Mouse (Mus musculus): ENCODE data around the gene Cep135. TPM values are rescaled to one million over a fixed set of nuclear protein-coding genes. Genes with fewer than 3 reads are reported as not detected.

Cep135 gene
- polyA plus RNA-seq, 1 experiment from 2014 or later, result 9.6 TPM

- H3K4me3 ChIP-seq (ENCODE audit: low read depth, low read length), result no peak overlapping the region
- no peaks in the 10 kb centered on the region for H3K9me3 ChIP-seq (replicated peaks; ENCODE audit: control insufficient read depth, low read length)
- no peak overlapping the region for H3K9ac ChIP-seq (ENCODE audit: low read depth, low read length)
- H3K4me1 ChIP-seq (ENCODE audit: control insufficient read depth, insufficient read depth, low read length), result no peaks in the 10 kb centered on the region
- H3K27ac ChIP-seq (ENCODE audit: low read depth, low read length), result no peak overlapping the region
- no peak overlapping the region for H3K4me2 ChIP-seq
- no peak for ATAC-seq (replicated peaks; ENCODE audit: insufficient number of reproducible peaks, low FRiP score, low TSS enrichment)
- no peaks in the 10 kb centered on the region for H3K27me3 ChIP-seq (ENCODE audit: control insufficient read depth, insufficient read depth, low read length)
- WGBS (ENCODE audit: insufficient replicate concordance), result 79% methylated on average over 6 of the region's 6 CpGs
- H3K36me3 ChIP-seq (ENCODE audit: control insufficient read depth, insufficient read depth, low read length), result no peaks in the 10 kb centered on the region
Measured at GRCm38 (mm10) chr5:76666026-76666756, 77.7 kb downstream of the Cep135 start.

DNA sequence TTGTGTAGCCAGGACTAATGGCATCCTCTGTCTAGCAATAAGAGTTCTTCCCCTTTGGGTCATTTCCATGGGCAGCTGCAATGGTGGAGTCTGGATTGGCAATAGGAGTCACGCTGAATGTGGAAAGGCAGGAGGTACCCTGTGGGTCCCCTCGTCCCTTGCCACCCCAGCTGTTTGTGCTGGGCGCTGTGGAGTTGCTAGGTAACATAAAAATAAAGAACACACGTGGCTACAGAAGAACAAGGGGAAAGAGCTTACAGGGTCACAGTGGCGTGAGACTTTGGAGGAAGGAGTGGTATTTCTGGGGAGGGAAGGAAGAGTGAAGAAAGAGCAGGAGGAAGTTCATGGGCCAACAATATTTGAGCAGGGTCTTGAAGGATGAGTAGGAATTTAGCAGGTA lies 79.6 kb downstream of the Cep135 start:
- Histone ChIP-seq H3K4me3 (ENCODE audit: low read depth, low read length) (no peak overlapping the region), H3K4me2 (no peak overlapping the region), H3K27me3 (ENCODE audit: control insufficient read depth, insufficient read depth, low read length) (no peaks in the 10 kb centered on the region), H3K27ac (ENCODE audit: low read depth, low read length) (no peak overlapping the region), H3K36me3 (ENCODE audit: control insufficient read depth, insufficient read depth, low read length) (no peaks in the 10 kb centered on the region), H3K9ac (ENCODE audit: low read depth, low read length) (no peak overlapping the region), H3K9me3 (replicated peaks; ENCODE audit: control insufficient read depth, low read length) (no peaks in the 10 kb centered on the region), H3K4me1 (ENCODE audit: control insufficient read depth, insufficient read depth, low read length) (no peaks in the 10 kb centered on the region)
- WGBS (ENCODE audit: insufficient replicate concordance), result 75% methylated on average over 5 of the region's 5 CpGs
- ATAC-seq (replicated peaks; ENCODE audit: insufficient number of reproducible peaks, low FRiP score, low TSS enrichment), result no peak

GRCm38 (mm10) chr5:76668547-76668946 lies 80.0 kb downstream of the Cep135 start:
- Histone ChIP-seq H3K27ac (ENCODE audit: low read depth, low read length) (no peak overlapping the region), H3K36me3 (ENCODE audit: control insufficient read depth, insufficient read depth, low read length) (no peaks in the 10 kb centered on the region), H3K4me1 (ENCODE audit: control insufficient read depth, insufficient read depth, low read length) (no peaks in the 10 kb centered on the region), H3K27me3 (ENCODE audit: control insufficient read depth, insufficient read depth, low read length) (no peaks in the 10 kb centered on the region), H3K4me2 (no peak overlapping the region), H3K9me3 (replicated peaks; ENCODE audit: control insufficient read depth, low read length) (no peaks in the 10 kb centered on the region), H3K9ac (ENCODE audit: low read depth, low read length) (no peak overlapping the region), H3K4me3 (ENCODE audit: low read depth, low read length) (no peak overlapping the region)
- WGBS (ENCODE audit: insufficient replicate concordance), result 81% methylated on average over 5 of the region's 5 CpGs
- no peak for ATAC-seq (replicated peaks; ENCODE audit: insufficient number of reproducible peaks, low FRiP score, low TSS enrichment)

DNA sequence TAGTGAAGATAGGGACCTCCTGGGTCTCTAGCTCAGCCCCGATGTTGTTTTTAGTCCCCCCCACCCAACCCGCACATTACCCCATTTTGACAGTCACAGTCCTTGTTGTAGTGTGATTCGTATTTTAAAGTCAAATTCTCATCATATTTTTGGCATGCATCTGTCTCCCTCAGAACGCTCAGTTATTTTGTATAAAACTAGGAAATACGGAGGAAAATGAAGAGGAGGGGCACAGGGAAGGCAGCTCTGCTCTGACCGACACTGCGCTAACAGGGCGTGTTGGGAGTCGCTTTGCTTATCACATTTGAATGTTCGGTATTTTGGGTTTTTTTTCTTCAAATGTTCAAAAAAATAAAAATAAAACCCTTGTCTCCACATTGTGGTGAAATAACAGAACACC lies 81.7 kb downstream of the Cep135 start:
- WGBS (ENCODE audit: insufficient replicate concordance), result 85% methylated on average over 10 of the region's 10 CpGs
- H3K9ac ChIP-seq (ENCODE audit: low read depth, low read length), result no peak overlapping the region
- H3K27ac ChIP-seq (ENCODE audit: low read depth, low read length), result no peak overlapping the region
- no peaks in the 10 kb centered on the region for H3K27me3 ChIP-seq (ENCODE audit: control insufficient read depth, insufficient read depth, low read length)
- no peaks in the 10 kb centered on the region for H3K4me1 ChIP-seq (ENCODE audit: control insufficient read depth, insufficient read depth, low read length)
- H3K36me3 ChIP-seq (ENCODE audit: control insufficient read depth, insufficient read depth, low read length), result no peaks in the 10 kb centered on the region
- H3K4me2 ChIP-seq, result no peak overlapping the region
- no peak overlapping the region for H3K4me3 ChIP-seq (ENCODE audit: low read depth, low read length)
- no peaks in the 10 kb centered on the region for H3K9me3 ChIP-seq (replicated peaks; ENCODE audit: control insufficient read depth, low read length)
- no peak for ATAC-seq (replicated peaks; ENCODE audit: insufficient number of reproducible peaks, low FRiP score, low TSS enrichment)

DNA sequence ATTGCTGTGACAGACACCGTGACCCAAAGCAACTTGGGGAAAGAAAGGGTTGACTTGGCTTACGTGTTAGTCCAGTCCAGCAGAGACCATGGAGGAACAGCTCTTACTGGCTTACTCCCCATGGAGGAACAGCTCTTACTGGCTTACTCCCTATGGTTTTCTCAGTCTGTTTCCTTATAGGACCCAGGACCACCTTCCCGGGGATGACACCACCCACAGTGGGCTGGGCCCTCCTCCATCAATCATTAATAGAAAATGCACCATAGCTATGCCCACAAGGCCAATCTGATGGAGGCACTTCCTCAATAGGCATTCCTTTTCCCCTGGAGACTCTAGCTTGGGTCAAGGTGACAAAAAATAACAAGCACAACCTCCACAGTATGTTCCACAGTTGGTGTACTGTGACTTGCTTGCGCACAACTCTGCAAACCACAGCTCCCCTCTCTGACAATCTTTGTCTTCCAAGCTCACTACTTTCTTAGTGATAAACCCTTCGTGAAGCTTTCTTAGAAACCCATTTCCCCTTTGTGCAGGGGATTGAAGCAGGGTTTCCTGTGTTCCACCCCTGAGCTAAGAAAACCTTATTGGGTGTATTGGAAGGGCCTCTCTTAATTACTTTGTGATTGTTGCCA lies 85.6 kb downstream of the Cep135 start:
- no peak for ATAC-seq (replicated peaks; ENCODE audit: insufficient number of reproducible peaks, low FRiP score, low TSS enrichment)
- no peaks in the 10 kb centered on the region for H3K9me3 ChIP-seq (replicated peaks; ENCODE audit: control insufficient read depth, low read length)
- no peak overlapping the region for H3K4me2 ChIP-seq
- no peaks in the 10 kb centered on the region for H3K27me3 ChIP-seq (ENCODE audit: control insufficient read depth, insufficient read depth, low read length)
- H3K9ac ChIP-seq (ENCODE audit: low read depth, low read length), result no peak overlapping the region
- H3K27ac ChIP-seq (ENCODE audit: low read depth, low read length), result no peak overlapping the region
- WGBS (ENCODE audit: insufficient replicate concordance), result 89% methylated on average over 5 of the region's 5 CpGs
- H3K4me3 ChIP-seq (ENCODE audit: low read depth, low read length), result no peak overlapping the region
- no peaks in the 10 kb centered on the region for H3K36me3 ChIP-seq (ENCODE audit: control insufficient read depth, insufficient read depth, low read length)
- H3K4me1 ChIP-seq (ENCODE audit: control insufficient read depth, insufficient read depth, low read length), result no peaks in the 10 kb centered on the region

GRCm38 (mm10) chr5:76675369-76675768 lies 86.9 kb downstream of the Cep135 start:
- Histone ChIP-seq H3K9me3 (replicated peaks; ENCODE audit: control insufficient read depth, low read length) (no peaks in the 10 kb centered on the region), H3K4me3 (ENCODE audit: low read depth, low read length) (no peak overlapping the region), H3K9ac (ENCODE audit: low read depth, low read length) (no peak overlapping the region), H3K27ac (ENCODE audit: low read depth, low read length) (no peak overlapping the region), H3K27me3 (ENCODE audit: control insufficient read depth, insufficient read depth, low read length) (no peaks in the 10 kb centered on the region), H3K4me1 (ENCODE audit: control insufficient read depth, insufficient read depth, low read length) (no peaks in the 10 kb centered on the region), H3K4me2 (no peak overlapping the region), H3K36me3 (ENCODE audit: control insufficient read depth, insufficient read depth, low read length) (no peaks in the 10 kb centered on the region)
- ATAC-seq (replicated peaks; ENCODE audit: insufficient number of reproducible peaks, low FRiP score, low TSS enrichment), result no peak
- 60% methylated on average over 4 of the region's 4 CpGs for WGBS (ENCODE audit: insufficient replicate concordance)

DNA sequence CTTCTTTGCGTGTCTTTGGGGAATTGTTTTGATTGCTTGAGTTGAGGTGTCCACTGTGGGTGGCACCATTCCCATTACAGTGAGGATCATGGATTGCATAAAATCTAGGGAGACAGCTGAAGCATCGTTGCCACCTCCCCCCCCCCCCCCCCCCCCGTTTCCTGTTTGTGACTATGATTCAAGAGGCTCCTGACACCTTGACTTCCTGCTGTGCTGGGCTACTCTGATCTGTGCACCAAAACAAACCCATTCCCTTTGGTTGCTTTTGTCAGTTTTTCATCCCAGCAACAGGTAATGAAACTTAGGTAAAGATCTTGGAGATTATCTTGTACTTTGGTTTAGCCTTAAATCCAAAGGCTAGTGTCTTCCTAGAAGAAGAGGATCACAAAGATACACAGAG lies 92.5 kb downstream of the Cep135 start:
- 76% methylated on average over 2 of the region's 3 CpGs for WGBS (ENCODE audit: insufficient replicate concordance)
- H3K4me1 ChIP-seq (ENCODE audit: control insufficient read depth, insufficient read depth, low read length), result no peaks in the 10 kb centered on the region
- H3K27me3 ChIP-seq (ENCODE audit: control insufficient read depth, insufficient read depth, low read length), result no peaks in the 10 kb centered on the region
- no peaks in the 10 kb centered on the region for H3K9me3 ChIP-seq (replicated peaks; ENCODE audit: control insufficient read depth, low read length)
- H3K4me2 ChIP-seq, result no peak overlapping the region
- ATAC-seq (replicated peaks; ENCODE audit: insufficient number of reproducible peaks, low FRiP score, low TSS enrichment), result no peak
- H3K4me3 ChIP-seq (ENCODE audit: low read depth, low read length), result no peak overlapping the region
- no peak overlapping the region for H3K27ac ChIP-seq (ENCODE audit: low read depth, low read length)
- no peaks in the 10 kb centered on the region for H3K36me3 ChIP-seq (ENCODE audit: control insufficient read depth, insufficient read depth, low read length)
- no peak overlapping the region for H3K9ac ChIP-seq (ENCODE audit: low read depth, low read length)

DNA sequence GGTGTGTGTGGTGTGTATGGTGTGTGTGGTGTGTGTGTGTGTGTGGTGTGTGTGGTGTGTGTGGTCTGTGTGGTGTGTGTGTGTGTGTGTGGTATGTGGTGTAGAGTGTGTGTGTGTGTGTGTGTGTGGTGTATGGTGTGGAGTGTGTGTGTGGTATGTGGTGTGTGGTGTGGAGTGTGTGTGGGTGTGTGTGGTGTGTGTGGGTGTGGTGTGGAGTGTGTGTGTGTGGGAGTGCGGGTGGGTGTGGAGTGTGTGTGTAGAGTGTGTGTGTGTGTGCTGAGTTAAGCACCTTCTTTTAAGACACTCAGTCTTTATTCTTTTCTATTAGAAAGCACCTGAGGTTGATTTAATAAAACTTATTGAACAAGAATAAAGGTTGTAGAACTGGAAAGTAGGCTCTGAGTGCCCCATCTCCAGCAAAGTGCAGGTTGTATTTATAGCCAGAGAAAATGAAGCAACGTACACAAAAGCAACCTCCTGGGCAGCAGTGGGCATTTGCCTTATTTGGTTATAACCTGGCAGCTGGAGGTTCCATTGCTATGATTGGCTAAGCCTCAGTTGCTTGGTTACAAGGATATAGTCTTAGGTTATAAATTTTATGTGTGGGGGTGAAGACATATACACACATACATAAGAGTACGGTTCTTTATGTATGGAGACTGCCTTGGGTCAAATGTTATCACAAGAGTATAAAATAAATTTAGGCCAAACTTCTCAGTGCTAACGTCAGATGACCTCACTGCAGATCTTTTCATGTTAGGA lies 93.6 kb downstream of the Cep135 start:
- no peaks in the 10 kb centered on the region for H3K4me1 ChIP-seq (ENCODE audit: control insufficient read depth, insufficient read depth, low read length)
- no peak for ATAC-seq (replicated peaks; ENCODE audit: insufficient number of reproducible peaks, low FRiP score, low TSS enrichment)
- H3K4me3 ChIP-seq (ENCODE audit: low read depth, low read length), result no peak overlapping the region
- 69% methylated on average over 4 of the region's 4 CpGs for WGBS (ENCODE audit: insufficient replicate concordance)
- H3K9me3 ChIP-seq (replicated peaks; ENCODE audit: control insufficient read depth, low read length), result no peaks in the 10 kb centered on the region
- H3K4me2 ChIP-seq, result no peak overlapping the region
- no peaks in the 10 kb centered on the region for H3K27me3 ChIP-seq (ENCODE audit: control insufficient read depth, insufficient read depth, low read length)
- H3K27ac ChIP-seq (ENCODE audit: low read depth, low read length), result no peak overlapping the region
- no peaks in the 10 kb centered on the region for H3K36me3 ChIP-seq (ENCODE audit: control insufficient read depth, insufficient read depth, low read length)
- no peak overlapping the region for H3K9ac ChIP-seq (ENCODE audit: low read depth, low read length)
